Mouse (Mus musculus) ES-E14 (cell line): ENCODE results near the gene Agap1. TPM values are rescaled to one million over a fixed set of nuclear protein-coding genes. Genes with fewer than 3 reads are reported as not detected.

Experiments used
- DNase-seq: peaks from one replicate; pipeline ENCODE4 v3.0.0-alpha.2; 2013; ENCODE audit warnings: low read depth, low spot score
- H3K27ac ChIP-seq: 2 replicates; pipeline ENCODE4 v1.5.1; 2012; ENCODE audit warnings: low read depth, mild to moderate bottlenecking, low read length, moderate library complexity, mixed read lengths; ENCODE audit not compliant: poor library complexity, insufficient read depth, severe bottlenecking
- H3K36me3 ChIP-seq: 2 replicates; pipeline ENCODE4 v1.6.1; 2012; ENCODE audit warnings: mild to moderate bottlenecking, low read length, moderate library complexity, mixed read lengths; ENCODE audit not compliant: control insufficient read depth, poor library complexity, insufficient read depth, severe bottlenecking
- H3K4me1 ChIP-seq, 2 experiments: fragments of 150-350 bp in 1 of 2; sonication (generic) in 1 of 2; 2 replicates each; pipeline ENCODE4 v1.6.1; 2012; ENCODE audit warnings: low read length in 2 of 2, mild to moderate bottlenecking in 1 of 2, mixed read lengths in 1 of 2; ENCODE audit not compliant: control insufficient read depth in 2 of 2, insufficient read depth in 2 of 2, poor library complexity in 1 of 2
- H3K4me3 ChIP-seq, 2 experiments: fragments of 150-350 bp in 1 of 2; sonication (generic) in 1 of 2; 2 replicates each; pipeline ENCODE4 v1.5.1; 2012; ENCODE audit warnings: low read length in 2 of 2, low read depth in 1 of 2, mild to moderate bottlenecking in 1 of 2, mixed read lengths in 1 of 2; ENCODE audit not compliant: insufficient read depth in 1 of 2, poor library complexity in 1 of 2, severe bottlenecking in 1 of 2
- H3K9ac ChIP-seq: 2 replicates; pipeline ENCODE4 v1.6.1; 2012; ENCODE audit warnings: low read depth, mild to moderate bottlenecking, low read length, mixed read lengths; ENCODE audit not compliant: poor library complexity, insufficient read depth, severe bottlenecking
- H3K9me3 ChIP-seq: fragments of 150-350 bp; sonication (generic); 2 replicates; pipeline ENCODE4 v1.6.1; 2012; ENCODE audit warnings: low read depth, mild to moderate bottlenecking, low read length; ENCODE audit not compliant: control insufficient read depth, insufficient read depth
- CHD2 ChIP-seq: IDR thresholded peaks from 2 replicates; pipeline ENCODE4 v1.6.1; 2014; ENCODE audit warnings: mild to moderate bottlenecking, low read depth, low read length, inconsistent platforms
- HCFC1 ChIP-seq: IDR thresholded peaks from 2 replicates; pipeline ENCODE4 v1.6.1; 2012; ENCODE audit warnings: low read length, inconsistent platforms, borderline replicate concordance; ENCODE audit not compliant: insufficient read depth
- MAFK ChIP-seq: IDR thresholded peaks from 2 replicates; pipeline ENCODE4 v1.6.1; 2014; ENCODE audit warnings: mild to moderate bottlenecking, low read depth, low read length, inconsistent platforms; ENCODE audit not compliant: insufficient read depth
- ZC3H11A ChIP-seq: IDR thresholded peaks from 2 replicates; pipeline ENCODE4 v1.6.1; 2012; ENCODE audit warnings: low read depth, mild to moderate bottlenecking, inconsistent platforms, low read length, borderline replicate concordance
- ZNF384 ChIP-seq: IDR thresholded peaks from 2 replicates; pipeline ENCODE4 v1.6.1; 2012; ENCODE audit warnings: low read depth, low read length, inconsistent platforms
- in situ Hi-C, 2 experiments: fragments of 600-800 bp; cut with MboI; formaldehyde crosslinking; loops; one replicate each; pipeline ENCODE4 v1.15.1; 2025; ENCODE audit warnings: low sequenced_read_pairs in 2 of 2, inconsistent platforms in 1 of 2; ENCODE audit not compliant: unreplicated experiment in 2 of 2
- total RNA-seq: library from RNA; depleted of rRNA; stranded (reverse); fragments of 300-350 nt; gene quantifications from 2 replicates; pipeline ENCODE4 v1.2.3, GENCODE M21; 2012

The Agap1 gene
- total RNA-seq, 1 experiment: 19.8 TPM

DNA sequence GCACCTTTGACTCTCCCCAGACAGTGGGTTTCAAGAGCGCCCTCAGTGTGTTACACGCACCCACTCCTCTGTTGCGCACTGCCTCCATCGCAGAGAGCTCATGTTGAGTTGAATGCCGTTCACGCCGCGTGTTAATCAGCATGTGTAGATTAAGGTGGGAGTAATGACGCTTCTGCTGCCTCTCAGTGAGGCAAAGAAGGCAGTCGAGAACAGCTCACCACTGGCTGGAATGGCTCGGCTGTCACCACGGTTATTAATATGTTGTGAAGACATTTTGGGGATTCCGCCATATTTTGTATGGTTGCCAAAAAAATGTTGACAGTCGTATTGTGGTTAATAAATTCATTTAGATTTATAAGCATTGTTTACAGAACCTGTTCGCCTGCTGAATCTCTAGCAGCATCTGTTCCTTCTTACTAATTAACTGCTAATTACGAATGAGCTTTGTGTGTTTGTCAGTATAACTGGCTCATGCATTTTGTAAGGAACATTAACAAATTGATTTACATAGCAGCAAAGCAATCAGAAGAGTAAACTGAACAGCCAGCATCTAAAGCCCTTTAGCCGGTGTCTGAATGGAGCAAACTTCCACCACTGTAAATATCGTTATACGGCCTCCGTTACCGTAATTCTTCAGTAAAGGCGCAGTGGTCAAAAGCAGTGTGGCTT, 235.1 kb downstream of the Agap1 start:
- no peak for DNase-seq
- no peak for TF ChIP-seq MAFK
- no peak for TF ChIP-seq CHD2
- no peak for TF ChIP-seq ZNF384
- no peak for TF ChIP-seq HCFC1
- no peak for TF ChIP-seq ZC3H11A
- H3K4me1 ChIP-seq: no peaks in the 10 kb centered on the region
- H3K9me3 ChIP-seq: no peaks in the 10 kb centered on the region
- H3K27ac ChIP-seq: no peak overlapping the region
- no peak overlapping the region for H3K4me3 ChIP-seq
- in situ Hi-C loops: no loop called here
- H3K36me3 ChIP-seq: peaks cover 2% of the 10 kb centered on the region; the same call in 1 of the 2 replicates
- H3K9ac ChIP-seq: no peak overlapping the region

DNA sequence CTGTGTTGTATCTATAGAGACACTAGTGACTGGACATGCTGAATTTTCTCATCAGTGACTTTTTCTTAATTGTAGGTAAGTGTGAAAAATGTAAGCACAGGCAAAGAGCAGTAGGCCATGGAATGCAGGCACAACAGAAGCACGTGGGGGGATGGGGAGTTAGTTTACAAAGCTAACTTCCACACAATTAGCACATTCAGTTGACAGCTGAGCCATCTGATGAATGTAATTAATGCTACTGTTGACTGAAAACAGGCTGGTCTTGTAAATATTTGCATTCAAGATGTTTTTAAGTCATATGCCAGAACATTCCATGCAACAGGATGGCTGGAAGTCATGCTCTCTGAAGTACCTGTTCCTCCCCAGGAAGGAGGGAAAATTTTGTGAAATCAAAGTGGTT, 236.5 kb downstream of the Agap1 start:
- H3K4me1 ChIP-seq: no peaks in the 10 kb centered on the region
- H3K9ac ChIP-seq: no peak overlapping the region
- H3K36me3 ChIP-seq: peaks cover 2% of the 10 kb centered on the region; the same call in 1 of the 2 replicates
- no peaks in the 10 kb centered on the region for H3K9me3 ChIP-seq
- no peak for DNase-seq
- in situ Hi-C loops: no loop called here
- TF ChIP-seq HCFC1 (no peak), CHD2 (no peak), ZC3H11A (no peak), ZNF384 (no peak), MAFK (no peak)
- no peak overlapping the region for H3K27ac ChIP-seq
- H3K4me3 ChIP-seq: no peak overlapping the region

DNA sequence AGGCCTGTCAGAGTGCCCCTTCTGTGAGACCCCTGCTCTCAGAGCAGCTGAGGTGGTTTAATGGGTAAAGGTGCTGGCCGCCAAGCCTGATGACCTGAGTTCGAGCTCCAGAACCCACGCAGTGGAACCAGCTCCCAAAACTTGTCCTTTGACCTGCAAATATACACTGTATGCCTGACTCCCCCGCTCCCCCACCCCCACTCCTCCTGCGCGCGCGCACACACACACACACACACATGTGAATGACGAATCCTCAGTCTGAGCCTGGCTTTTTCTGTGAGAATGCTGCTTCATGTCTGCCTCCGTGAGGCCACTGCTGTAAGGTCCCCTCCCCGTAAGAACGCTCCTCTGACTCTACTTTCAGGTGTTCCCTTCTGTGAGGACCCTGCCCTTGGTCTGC, 237.8 kb downstream of the Agap1 start:
- H3K9me3 ChIP-seq: no peaks in the 10 kb centered on the region
- no peak overlapping the region for H3K27ac ChIP-seq
- H3K9ac ChIP-seq: no peak overlapping the region
- no peaks in the 10 kb centered on the region for H3K4me1 ChIP-seq
- H3K4me3 ChIP-seq: no peak overlapping the region
- TF ChIP-seq ZNF384 (no peak), ZC3H11A (no peak), HCFC1 (no peak), CHD2 (no peak), MAFK (no peak)
- in situ Hi-C loops: no loop called here
- H3K36me3 ChIP-seq: peaks cover 2% of the 10 kb centered on the region; the same call in 1 of the 2 replicates
- DNase-seq: no peak

DNA sequence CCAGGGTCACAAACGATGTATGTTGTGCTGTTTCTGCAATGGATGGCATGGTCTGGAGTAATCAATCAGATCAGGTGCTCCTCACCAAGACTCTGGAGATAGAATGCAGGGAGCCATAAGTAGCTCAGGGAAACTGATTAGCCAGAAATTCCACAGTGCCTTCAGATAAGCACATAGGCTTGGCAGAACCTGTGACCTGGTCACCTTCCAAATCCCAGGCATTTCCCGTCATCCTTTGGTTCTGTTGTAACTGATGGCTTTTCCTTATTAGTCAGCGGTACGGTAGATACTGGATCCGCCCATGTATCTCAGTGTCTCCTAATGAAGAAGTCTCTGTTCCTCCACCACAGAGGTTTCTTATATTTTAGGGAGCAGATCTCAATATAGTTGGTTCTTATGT, 240.3 kb downstream of the Agap1 start:
- TF ChIP-seq MAFK (no peak), ZC3H11A (no peak), ZNF384 (no peak), HCFC1 (no peak), CHD2 (no peak)
- in situ Hi-C loops: no loop called here
- no peaks in the 10 kb centered on the region for H3K9me3 ChIP-seq
- H3K36me3 ChIP-seq: peaks cover 3% of the 10 kb centered on the region; the same call in 1 of the 2 replicates
- no peak overlapping the region for H3K9ac ChIP-seq
- no peaks in the 10 kb centered on the region for H3K4me1 ChIP-seq
- no peak for DNase-seq
- H3K27ac ChIP-seq: no peak overlapping the region
- no peak overlapping the region for H3K4me3 ChIP-seq

- peaks cover 3% of the 10 kb centered on the region; the same call in 1 of the 2 replicates for H3K36me3 ChIP-seq
- H3K4me3 ChIP-seq: no peak overlapping the region
- TF ChIP-seq ZC3H11A (no peak), HCFC1 (no peak), MAFK (no peak), ZNF384 (no peak), CHD2 (no peak)
- no peak overlapping the region for H3K27ac ChIP-seq
- H3K9me3 ChIP-seq: no peaks in the 10 kb centered on the region
- H3K9ac ChIP-seq: no peak overlapping the region
- in situ Hi-C loops: no loop called here
- H3K4me1 ChIP-seq: no peaks in the 10 kb centered on the region
- no peak for DNase-seq
Observed at GRCm38 (mm10) chr1:89697241-89697640, 242.6 kb downstream of the Agap1 start.
